Mouse (Mus musculus): Measurements from ENCODE around the gene Med22. TPM values are rescaled to one million over a fixed set of nuclear protein-coding genes. Genes with fewer than 3 reads are reported as not detected.

Med22 gene
- total and polyA plus RNA-seq, 2 experiments from 2014 or later, result 119 to 144 TPM

DNA sequence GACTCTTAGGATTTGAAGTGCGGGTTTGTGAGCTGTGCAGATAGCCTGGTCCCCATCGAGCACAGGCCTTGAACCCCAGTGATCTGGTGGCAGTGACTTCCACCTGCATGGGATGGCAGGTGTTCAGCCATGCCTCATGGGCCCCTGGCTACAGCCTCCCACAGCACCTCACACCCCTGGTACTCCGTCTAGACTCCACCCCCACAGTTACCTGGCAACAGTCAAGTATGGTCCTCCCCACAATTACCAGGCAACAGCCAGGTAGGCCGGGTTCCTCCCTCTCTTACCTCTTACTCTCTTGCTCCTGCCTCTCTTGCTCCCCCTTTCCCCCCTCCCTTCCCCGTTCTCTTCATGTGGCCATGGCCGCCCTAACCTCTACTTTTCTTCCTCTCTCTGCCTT is 39.8 kb downstream of the Med22 start:
- Histone ChIP-seq H3K4me1 (ENCODE audit: insufficient read depth, low read length) (no peaks in the 10 kb centered on the region), H3K9ac (replicated peaks; ENCODE audit: low read length, poor library complexity, severe bottlenecking) (no peak overlapping the region), H3K27ac (ENCODE audit: low read depth, low read length) (no peak overlapping the region), H3K4me3 (ENCODE audit: low read depth, low read length) (no peak overlapping the region), H3K4me2 (ENCODE audit: low read depth, low read length, poor library complexity, severe bottlenecking) (no peak overlapping the region), H3K27me3 (ENCODE audit: insufficient read depth, low read length) (no peaks in the 10 kb centered on the region), H3K36me3 (ENCODE audit: insufficient read depth, low read length) (no peaks in the 10 kb centered on the region), H3K9me3 (ENCODE audit: low read length) (no peaks in the 10 kb centered on the region)
- ATAC-seq (ENCODE audit: low FRiP score) (no peak), DNase-seq (ENCODE audit: low spot score) (no peak)
- 73% methylated on average over 6 of the region's 6 CpGs for WGBS
- TF ChIP-seq CTCF (IDR thresholded peaks at IDR 0.05), result no peak

DNA sequence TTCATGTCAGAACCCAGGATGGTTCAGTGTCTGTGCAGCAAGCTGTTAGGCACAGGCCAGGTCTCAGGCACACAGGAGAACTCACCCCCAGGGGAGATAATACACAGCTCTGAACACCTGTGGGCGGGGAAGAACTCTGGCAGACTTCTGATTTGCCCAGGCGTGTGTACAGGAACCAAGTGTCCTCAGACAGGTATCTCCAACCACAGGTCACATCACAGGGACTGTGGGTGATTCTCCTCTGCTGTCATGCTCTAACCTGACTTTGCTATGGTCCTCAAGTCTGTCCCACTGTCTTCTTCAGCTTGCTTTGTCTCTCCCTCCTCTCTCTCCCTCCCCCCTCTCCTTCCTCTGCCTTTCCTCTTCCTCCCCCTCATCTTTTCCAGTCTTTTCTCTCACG is 45.6 kb downstream of the Med22 start, which contains the start of gene Abo:
Abo (minus strand) TSS at position 101 of the 400 bp plus-strand sequence.
- no peaks in the 10 kb centered on the region for H3K9me3 ChIP-seq (ENCODE audit: low read length)
- no peaks in the 10 kb centered on the region for H3K36me3 ChIP-seq (ENCODE audit: insufficient read depth, low read length)
- DNase-seq (ENCODE audit: low spot score) (no peak), ATAC-seq (ENCODE audit: low FRiP score) (no peak)
- no peaks in the 10 kb centered on the region for H3K4me1 ChIP-seq (ENCODE audit: insufficient read depth, low read length)
- no peak within 1 kb of the TSS for H3K9ac ChIP-seq (replicated peaks; ENCODE audit: low read length, poor library complexity, severe bottlenecking)
- no peak for TF ChIP-seq CTCF (IDR thresholded peaks at IDR 0.05)
- H3K27me3 ChIP-seq (ENCODE audit: insufficient read depth, low read length), result no peaks in the 10 kb centered on the region
- H3K4me2 ChIP-seq (ENCODE audit: low read depth, low read length, poor library complexity, severe bottlenecking), result no peak within 1 kb of the TSS
- WGBS, result 74% methylated on average over 3 of the region's 3 CpGs
- no peak within 1 kb of the TSS for H3K4me3 ChIP-seq (ENCODE audit: low read depth, low read length)
- no peak within 1 kb of the TSS for H3K27ac ChIP-seq (ENCODE audit: low read depth, low read length)

DNA sequence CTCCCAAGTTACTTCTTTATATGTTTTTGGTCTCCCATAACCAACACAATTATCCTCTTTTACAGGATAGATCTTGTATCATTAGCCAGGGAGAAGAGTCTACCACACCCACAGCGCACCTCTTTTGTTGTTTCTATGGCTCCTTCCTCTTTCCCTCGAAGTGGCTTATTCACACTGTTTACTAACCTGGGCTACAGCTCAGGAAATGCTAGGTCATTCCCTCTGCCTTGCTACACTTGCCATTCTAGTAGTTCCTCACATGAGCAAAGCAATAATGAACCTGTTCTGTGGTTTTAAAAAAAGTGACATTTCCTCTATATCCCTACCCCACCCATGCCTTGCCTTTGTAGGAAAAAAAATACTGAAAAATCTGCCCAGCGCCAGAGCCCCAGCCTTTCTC is 47.6 kb downstream of the Med22 start:
- H3K4me2 ChIP-seq (ENCODE audit: low read depth, low read length, poor library complexity, severe bottlenecking), result no peak overlapping the region
- 72% methylated on average over 3 of the region's 3 CpGs for WGBS
- H3K27me3 ChIP-seq (ENCODE audit: insufficient read depth, low read length), result no peaks in the 10 kb centered on the region
- TF ChIP-seq CTCF (IDR thresholded peaks at IDR 0.05), result no peak
- DNase-seq (ENCODE audit: low spot score) (no peak), ATAC-seq (ENCODE audit: low FRiP score) (no peak)
- H3K4me1 ChIP-seq (ENCODE audit: insufficient read depth, low read length), result no peaks in the 10 kb centered on the region
- no peaks in the 10 kb centered on the region for H3K9me3 ChIP-seq (ENCODE audit: low read length)
- H3K9ac ChIP-seq (replicated peaks; ENCODE audit: low read length, poor library complexity, severe bottlenecking), result no peak overlapping the region
- H3K4me3 ChIP-seq (ENCODE audit: low read depth, low read length), result no peak overlapping the region
- no peaks in the 10 kb centered on the region for H3K36me3 ChIP-seq (ENCODE audit: insufficient read depth, low read length)
- H3K27ac ChIP-seq (ENCODE audit: low read depth, low read length), result no peak overlapping the region

Other genes with a start within 250 kb of the Med22 start
- not detected in 2 replicates for gene Lcn4, start 239.4 kb downstream of the Med22 start, total RNA-seq (2014; rRNA removed)
- gene Lcn4, start 239.4 kb downstream of the Med22 start, polyA plus RNA-seq (2015; fragmentation: Nextera tagmentation; extraction: Ambion mirVana), result not detected in 2 replicates
- gene Abo, start 45.7 kb downstream of the Med22 start, total RNA-seq (2014; rRNA removed), result not detected in 2 replicates
- gene Abo, start 45.7 kb downstream of the Med22 start, polyA plus RNA-seq (2015; fragmentation: Nextera tagmentation; extraction: Ambion mirVana), result not detected in 2 replicates
- 17.2 and 23.8 TPM in 2 replicates for gene Surf6, start 7.8 kb downstream of the Med22 start, total RNA-seq (2014; rRNA removed)
- gene Surf6, start 7.8 kb downstream of the Med22 start, polyA plus RNA-seq (2015; fragmentation: Nextera tagmentation; extraction: Ambion mirVana), result 24.7 and 27.8 TPM in 2 replicates
- 910 and 1,034 TPM in 2 replicates for gene Rpl7a, start 87 bp upstream of the Med22 start, total RNA-seq (2014; rRNA removed)
- 411 and 433 TPM in 2 replicates for gene Rpl7a, start 87 bp upstream of the Med22 start, polyA plus RNA-seq (2015; fragmentation: Nextera tagmentation; extraction: Ambion mirVana)
- 27.5 and 30.0 TPM in 2 replicates for gene Surf2, start 5.7 kb upstream of the Med22 start, total RNA-seq (2014; rRNA removed)
- gene Surf2, start 5.7 kb upstream of the Med22 start, polyA plus RNA-seq (2015; fragmentation: Nextera tagmentation; extraction: Ambion mirVana), result 55.2 and 55.5 TPM in 2 replicates
- gene Surf1, start 5.9 kb upstream of the Med22 start, total RNA-seq (2014; rRNA removed), result 59.7 and 78.8 TPM in 2 replicates
- gene Surf1, start 5.9 kb upstream of the Med22 start, polyA plus RNA-seq (2015; fragmentation: Nextera tagmentation; extraction: Ambion mirVana), result 112 and 122 TPM in 2 replicates
- gene Surf4, start 23.3 kb upstream of the Med22 start, total RNA-seq (2014; rRNA removed), result 108 and 120 TPM in 2 replicates
- 101 and 102 TPM in 2 replicates for gene Surf4, start 23.3 kb upstream of the Med22 start, polyA plus RNA-seq (2015; fragmentation: Nextera tagmentation; extraction: Ambion mirVana)
- 0.33 TPM in 1 of 2 replicates, not detected in the other for gene Stkld1, start 23.4 kb upstream of the Med22 start, total RNA-seq (2014; rRNA removed)
- 0.11 and 0.17 TPM in 2 replicates for gene Stkld1, start 23.4 kb upstream of the Med22 start, polyA plus RNA-seq (2015; fragmentation: Nextera tagmentation; extraction: Ambion mirVana)
- gene Rexo4, start 53.7 kb upstream of the Med22 start, total RNA-seq (2014; rRNA removed), result 39.1 and 41.8 TPM in 2 replicates
- 26.0 and 29.4 TPM in 2 replicates for gene Rexo4, start 53.7 kb upstream of the Med22 start, polyA plus RNA-seq (2015; fragmentation: Nextera tagmentation; extraction: Ambion mirVana)
- 0.38 TPM in 1 of 2 replicates, not detected in the other for gene Adamts13, start 62.7 kb upstream of the Med22 start, total RNA-seq (2014; rRNA removed)
- gene Adamts13, start 62.7 kb upstream of the Med22 start, polyA plus RNA-seq (2015; fragmentation: Nextera tagmentation; extraction: Ambion mirVana), result 0.31 TPM in 1 of 2 replicates, not detected in the other
- gene Cacfd1, start 99.2 kb upstream of the Med22 start, total RNA-seq (2014; rRNA removed), result 52.8 and 63.0 TPM in 2 replicates
- 97.1 and 98.8 TPM in 2 replicates for gene Cacfd1, start 99.2 kb upstream of the Med22 start, polyA plus RNA-seq (2015; fragmentation: Nextera tagmentation; extraction: Ambion mirVana)
- 23.8 and 31.8 TPM in 2 replicates for gene Slc2a6, start 117.3 kb upstream of the Med22 start, total RNA-seq (2014; rRNA removed)
- gene Slc2a6, start 117.3 kb upstream of the Med22 start, polyA plus RNA-seq (2015; fragmentation: Nextera tagmentation; extraction: Ambion mirVana), result 14.4 and 14.8 TPM in 2 replicates
- 0.16 TPM in 1 of 2 replicates, not detected in the other for gene Mymk, start 161.5 kb upstream of the Med22 start, total RNA-seq (2014; rRNA removed)
- gene Mymk, start 161.5 kb upstream of the Med22 start, polyA plus RNA-seq (2015; fragmentation: Nextera tagmentation; extraction: Ambion mirVana), result 0.15 TPM in 1 of 2 replicates, not detected in the other
- 14.3 and 17.0 TPM in 2 replicates for gene Adamtsl2, start 168.7 kb upstream of the Med22 start, total RNA-seq (2014; rRNA removed)
- 7.3 and 9.3 TPM in 2 replicates for gene Adamtsl2, start 168.7 kb upstream of the Med22 start, polyA plus RNA-seq (2015; fragmentation: Nextera tagmentation; extraction: Ambion mirVana)
- gene Fam163b, start 231.8 kb upstream of the Med22 start, total RNA-seq (2014; rRNA removed), result 4.9 and 8.4 TPM in 2 replicates
- 13.0 and 13.9 TPM in 2 replicates for gene Fam163b, start 231.8 kb upstream of the Med22 start, polyA plus RNA-seq (2015; fragmentation: Nextera tagmentation; extraction: Ambion mirVana)

All from midbrain, postnatal 0 days (tissue).